In genomic region chr12:13122282-13122681, GRCm38 (mm10) we compare ENCODE assay signal across 11 mouse cellular contexts.
DNase-seq lines count a peak whose midpoint lies in the region; ATAC-seq lines count a peak whose summit lies in the region.
"Had no signal": no experiment of that assay in that cellular context is flagged by ENCODE, and none has a peak within 500 bp of the region (broad histone marks: within the 10 kb centered on the region; RNA-seq: fewer than 3 reads in every experiment).

No protein-coding gene starts in this region.

- no peaks in the 10 kb centered on the region; the same call in 1 of the 2 replicates for H3K27me3 ChIP-seq in heart, embryonic 16.5 days (ENCODE audit: control insufficient read depth, insufficient read depth, low read length)
- no peaks in the 10 kb centered on the region for H3K27me3 ChIP-seq in limb, embryonic 11.5 days (ENCODE audit: control insufficient read depth, insufficient read depth, low read length)

- H3K4me2 ChIP-seq in heart, embryonic 16.5 days (ENCODE audit: low read depth, low read length), result no peak overlapping the region
- no peak overlapping the region for H3K4me2 ChIP-seq in limb, embryonic 11.5 days (ENCODE audit: low read depth, severe bottlenecking)

- H3K4me3 ChIP-seq in heart, embryonic 16.5 days (ENCODE audit: low read length), result no peak overlapping the region
- no peak overlapping the region for H3K4me3 ChIP-seq in limb, embryonic 11.5 days (ENCODE audit: low read depth, low read length)

- peak; percentile 39; the same call in 1 of the 2 replicates for ATAC-seq in heart, embryonic 16.5 days (replicated peaks; ENCODE audit: extremely low read depth, insufficient read depth, low FRiP score)
- ATAC-seq in limb, embryonic 11.5 days (ENCODE audit: insufficient number of reproducible peaks, low FRiP score, low TSS enrichment, low read depth), result 0 out of 2 replicates have a peak, but pooled peaks have one; percentile 35

- no peaks in the 10 kb centered on the region for H3K36me3 ChIP-seq in heart, embryonic 16.5 days (ENCODE audit: control insufficient read depth, insufficient read depth)
- H3K36me3 ChIP-seq in limb, embryonic 11.5 days (ENCODE audit: control insufficient read depth, insufficient read depth, low read length), result no peaks in the 10 kb centered on the region
- H3K36me3 ChIP-seq: G1E had no signal

- 0 out of 2 replicates have a peak overlapping the region, but pooled peaks have one; percentile 20 for H3K27ac ChIP-seq in heart, embryonic 16.5 days (ENCODE audit: low read length)
- no peak overlapping the region for H3K27ac ChIP-seq in limb, embryonic 11.5 days (replicated peaks; ENCODE audit: low read depth, low read length)

- DNase-seq in kidney, adult 11 months, result peak; percentile 39
- no peak for DNase-seq in kidney, adult 18-20 months
- DNase-seq in adrenal gland, postnatal 36 days, result peak; percentile 43 to 59
- DNase-seq in limb, embryonic 11.5 days (ENCODE audit: low spot score), result no peak
- no peak for DNase-seq in right cerebral cortex, adult 18-20 months
- DNase-seq in layer of hippocampus, adult 9-10 months (ENCODE audit: low spot score), result no peak
- no peak for DNase-seq in right cerebral cortex, postnatal 14 days
- DNase-seq: cerebellum, adult 8-10 months; gastrocnemius, postnatal 10 days had no signal

- H3K9ac ChIP-seq in heart, embryonic 16.5 days (ENCODE audit: low read length), result no peak overlapping the region
- H3K9ac ChIP-seq in limb, embryonic 11.5 days (ENCODE audit: low read length), result no peak overlapping the region

- H3K4me1 ChIP-seq in heart, embryonic 16.5 days (ENCODE audit: control insufficient read depth, insufficient read depth, low read length), result peaks cover 13% of the 10 kb centered on the region
- H3K4me1 ChIP-seq in limb, embryonic 11.5 days (ENCODE audit: control insufficient read depth, insufficient read depth, low read length), result 0 out of 2 replicates have a peak, but pooled peaks cover 4% of the 10 kb centered on the region

- H3K9me3 ChIP-seq in heart, embryonic 16.5 days (replicated peaks; ENCODE audit: control insufficient read depth, low read length), result no peaks in the 10 kb centered on the region
- H3K9me3 ChIP-seq in limb, embryonic 11.5 days (ENCODE audit: control insufficient read depth, low read length), result no peaks in the 10 kb centered on the region
- H3K9me3 ChIP-seq: G1E had no signal

- 24% methylated on average over 9 of the region's 9 CpGs for WGBS in heart, embryonic 16.5 days
- 18% methylated on average over 9 of the region's 9 CpGs for WGBS in limb, embryonic 11.5 days

Comparison
In these comparisons a context has a peak if more than half of its experiments do, and no peak if none do; other contexts are left out.
1. DNase-seq: peak in kidney, adult 11 months (single experiment) and adrenal gland, postnatal 36 days (2 of 2); none in kidney, adult 18-20 months (single experiment), limb, embryonic 11.5 days (single experiment), right cerebral cortex, adult 18-20 months (single experiment), layer of hippocampus, adult 9-10 months (single experiment) and right cerebral cortex, postnatal 14 days (single experiment).